Mouse (Mus musculus): ENCODE measurements around the gene Manba.
A peak's percentile ranks its signal among the peaks of the same experiment; 100 is the strongest.

Manba gene

DNA sequence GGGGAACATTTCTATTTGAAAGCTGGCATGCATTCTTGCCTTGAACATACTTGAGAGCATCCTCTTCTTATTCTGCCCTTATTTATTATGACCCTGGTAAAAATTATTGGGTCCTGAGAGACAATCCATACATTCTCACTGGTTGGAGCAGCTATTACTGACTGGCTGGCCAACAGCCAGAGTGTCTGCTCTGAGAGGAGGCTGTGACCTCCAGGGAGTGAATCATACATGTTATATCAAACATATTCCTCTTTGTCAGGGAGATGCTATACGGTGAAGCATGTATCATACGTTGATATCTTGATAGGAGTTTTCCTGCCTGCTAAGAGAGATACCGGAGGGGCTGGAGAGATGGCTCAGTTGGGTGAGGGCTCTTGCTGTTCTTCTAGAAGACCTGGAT is 89.7 kb downstream of the Manba start:
- ATAC-seq (ENCODE audit: insufficient number of reproducible peaks, low FRiP score, low TSS enrichment): no peak

DNA sequence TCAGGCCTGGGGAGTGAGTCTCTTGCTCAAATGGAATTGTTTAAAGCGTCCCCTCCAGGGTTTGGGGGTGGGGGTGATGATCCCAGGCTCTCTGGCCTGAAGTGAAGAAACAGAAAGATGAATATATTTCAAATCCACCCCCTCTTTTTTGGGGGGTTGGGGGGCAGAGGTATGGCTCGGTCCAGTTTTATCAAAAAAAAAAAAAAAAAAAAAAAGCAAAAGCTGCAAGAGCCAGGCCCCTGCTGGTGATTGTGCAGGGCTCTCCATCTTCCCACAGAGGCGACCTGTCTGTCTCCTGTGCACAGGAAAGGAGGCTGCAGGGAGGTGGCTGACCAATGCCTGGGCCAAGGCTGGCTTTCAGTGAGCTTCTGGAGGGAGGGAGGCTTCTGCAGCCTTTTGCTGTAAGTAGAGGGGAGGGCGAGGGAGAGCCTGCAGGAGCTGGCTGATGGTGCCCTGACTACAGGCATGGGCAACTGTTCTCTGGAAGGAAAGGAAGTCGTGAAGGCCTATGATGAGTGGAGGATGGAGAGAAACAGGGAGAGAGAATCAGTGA is 93.3 kb downstream of the Manba start:
- ATAC-seq (ENCODE audit: insufficient number of reproducible peaks, low FRiP score, low TSS enrichment): peak; percentile 50; the same call in 1 of the 2 replicates

DNA sequence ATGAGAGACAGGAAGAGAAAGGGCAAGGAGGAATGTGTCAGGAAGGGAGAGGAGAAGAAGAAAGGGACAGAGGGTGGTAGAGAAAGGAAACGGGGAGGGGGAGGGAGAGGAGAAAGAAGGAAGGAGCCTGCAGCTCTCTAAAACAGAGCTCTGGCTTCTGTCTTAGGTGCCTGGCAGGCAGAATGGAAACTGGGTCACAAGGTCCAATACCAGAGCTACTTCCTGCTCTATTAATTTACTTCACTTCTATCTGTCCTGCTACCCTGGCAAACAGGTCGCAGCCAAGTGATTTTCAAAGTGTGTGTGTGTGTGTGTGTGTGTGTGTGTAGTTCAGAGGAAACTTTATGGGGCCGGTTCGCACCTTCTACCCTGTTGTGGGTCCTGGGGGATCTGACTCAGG is 93.8 kb downstream of the Manba start:
- ATAC-seq (ENCODE audit: insufficient number of reproducible peaks, low FRiP score, low TSS enrichment): no peak

GRCm38 (mm10) chr3:135580439-135581275 is 95.2 kb downstream of the Manba start:
- no peak for ATAC-seq (ENCODE audit: insufficient number of reproducible peaks, low FRiP score, low TSS enrichment)

DNA sequence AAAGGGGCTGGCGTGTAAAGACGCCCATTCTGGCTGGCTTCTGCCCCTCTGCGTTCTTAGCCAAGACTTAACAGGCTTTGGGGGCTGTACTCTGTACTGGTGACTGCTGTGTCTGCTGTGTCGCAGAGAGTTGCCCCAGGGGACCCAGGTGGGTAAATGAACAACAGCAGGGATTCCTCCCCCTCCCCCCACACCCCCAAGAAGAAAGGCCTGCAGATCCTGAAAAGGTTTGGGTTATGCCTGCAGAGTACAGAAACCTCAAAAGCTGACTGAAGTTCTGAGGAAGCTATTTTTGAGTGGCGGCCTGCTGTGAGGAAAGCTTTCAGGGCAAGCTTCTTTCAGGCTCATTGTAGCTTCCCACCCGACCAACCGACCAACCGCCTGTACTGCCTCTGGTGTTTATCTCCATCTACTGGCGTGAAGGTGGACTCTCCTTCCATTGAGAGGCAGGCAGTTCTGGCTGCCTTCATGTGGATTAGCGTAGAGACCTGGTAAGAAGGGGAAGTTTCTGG is 96.3 kb downstream of the Manba start:
- ATAC-seq (ENCODE audit: insufficient number of reproducible peaks, low FRiP score, low TSS enrichment): peak; percentile 79

GRCm38 (mm10) chr3:135582246-135582645 is 96.8 kb downstream of the Manba start:
- 0 out of 2 replicates have a peak, but pooled peaks have one; percentile 2 for ATAC-seq (ENCODE audit: insufficient number of reproducible peaks, low FRiP score, low TSS enrichment)

- ATAC-seq (ENCODE audit: insufficient number of reproducible peaks, low FRiP score, low TSS enrichment): no peak
Measured at GRCm38 (mm10) chr3:135585482-135585881, 100.1 kb downstream of the Manba start.

DNA sequence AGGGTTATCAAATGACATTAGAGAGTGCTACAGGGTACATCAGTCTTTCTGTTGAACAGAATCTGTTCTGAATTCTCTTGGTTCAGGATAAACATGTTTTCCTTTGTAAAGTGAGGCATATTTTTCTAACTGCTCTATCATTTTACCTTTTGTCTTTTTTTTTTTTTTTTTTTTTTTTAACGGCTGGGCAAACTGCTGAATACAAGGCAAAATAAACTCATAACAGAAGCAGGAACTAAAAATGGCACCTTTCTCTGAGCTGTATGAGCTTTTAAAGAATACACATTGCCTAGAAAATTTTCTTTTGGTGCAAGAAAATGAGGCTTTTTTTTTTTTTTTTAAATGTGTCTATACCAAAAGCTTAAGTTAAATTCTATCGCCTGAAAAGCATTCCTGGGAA is 100.6 kb downstream of the Manba start:
- ATAC-seq (ENCODE audit: insufficient number of reproducible peaks, low FRiP score, low TSS enrichment): no peak

DNA sequence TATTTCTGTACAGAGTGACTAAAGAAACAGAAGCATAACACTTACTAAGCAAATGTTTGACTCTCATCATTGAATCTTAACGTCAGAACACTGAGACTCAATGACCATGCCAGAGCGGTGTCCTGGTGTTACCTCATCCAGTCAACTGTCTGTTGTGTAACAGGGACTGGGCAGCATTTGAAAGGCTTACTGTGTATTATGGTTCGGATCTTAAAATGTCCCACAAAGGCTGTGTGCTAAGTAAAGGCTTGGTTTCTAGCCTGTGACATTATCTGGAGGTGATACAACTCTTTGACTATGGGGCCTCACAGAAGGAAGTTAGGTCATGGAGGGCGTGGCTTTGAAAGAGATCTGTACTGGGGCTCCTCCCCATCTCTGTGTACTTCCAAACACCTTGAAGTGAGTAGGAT is 101.1 kb downstream of the Manba start:
- no peak for ATAC-seq (ENCODE audit: insufficient number of reproducible peaks, low FRiP score, low TSS enrichment)

GRCm38 (mm10) chr3:135590471-135590870 is 105.1 kb downstream of the Manba start:
- ATAC-seq (ENCODE audit: insufficient number of reproducible peaks, low FRiP score, low TSS enrichment): no peak

DNA sequence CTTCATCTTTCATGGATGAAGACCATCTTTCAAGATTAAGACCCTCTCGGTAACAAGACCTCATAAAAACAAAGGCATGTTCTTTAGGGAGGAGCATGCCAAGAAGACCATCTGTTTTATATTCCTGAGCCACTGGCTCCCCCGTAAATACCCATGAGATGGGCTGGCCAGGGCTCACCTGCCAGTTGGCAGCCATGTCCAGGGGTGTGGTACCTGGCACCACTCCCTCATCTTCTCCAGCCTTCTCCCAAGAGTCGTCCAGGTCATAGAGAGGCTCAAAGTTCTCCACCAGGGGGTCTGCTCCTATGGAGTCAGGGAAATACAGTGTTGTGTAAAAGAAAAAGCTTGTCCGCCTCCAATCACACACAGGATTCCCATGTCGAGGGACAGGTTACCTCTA is 106.0 kb downstream of the Manba start:
- ATAC-seq (ENCODE audit: insufficient number of reproducible peaks, low FRiP score, low TSS enrichment): no peak

DNA sequence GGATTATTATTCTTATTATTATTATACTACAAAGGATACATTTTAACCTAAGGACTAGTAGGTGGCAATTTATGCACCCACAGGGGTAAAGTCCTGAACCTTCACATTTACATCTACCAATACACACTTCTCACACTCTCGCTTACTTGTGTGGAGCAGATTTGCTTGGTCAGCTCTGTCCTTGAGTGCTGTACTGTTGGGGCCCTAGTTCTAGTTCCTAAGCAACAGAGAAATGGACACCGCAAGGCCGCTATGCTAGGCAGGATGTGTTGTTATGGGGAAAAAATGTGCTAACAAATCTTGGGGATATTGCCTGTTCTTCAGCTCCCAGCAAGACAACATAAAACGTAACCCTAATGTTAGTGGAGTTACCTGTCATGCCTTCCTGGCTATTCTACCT is 106.6 kb downstream of the Manba start:
- ATAC-seq (ENCODE audit: insufficient number of reproducible peaks, low FRiP score, low TSS enrichment): no peak

DNA sequence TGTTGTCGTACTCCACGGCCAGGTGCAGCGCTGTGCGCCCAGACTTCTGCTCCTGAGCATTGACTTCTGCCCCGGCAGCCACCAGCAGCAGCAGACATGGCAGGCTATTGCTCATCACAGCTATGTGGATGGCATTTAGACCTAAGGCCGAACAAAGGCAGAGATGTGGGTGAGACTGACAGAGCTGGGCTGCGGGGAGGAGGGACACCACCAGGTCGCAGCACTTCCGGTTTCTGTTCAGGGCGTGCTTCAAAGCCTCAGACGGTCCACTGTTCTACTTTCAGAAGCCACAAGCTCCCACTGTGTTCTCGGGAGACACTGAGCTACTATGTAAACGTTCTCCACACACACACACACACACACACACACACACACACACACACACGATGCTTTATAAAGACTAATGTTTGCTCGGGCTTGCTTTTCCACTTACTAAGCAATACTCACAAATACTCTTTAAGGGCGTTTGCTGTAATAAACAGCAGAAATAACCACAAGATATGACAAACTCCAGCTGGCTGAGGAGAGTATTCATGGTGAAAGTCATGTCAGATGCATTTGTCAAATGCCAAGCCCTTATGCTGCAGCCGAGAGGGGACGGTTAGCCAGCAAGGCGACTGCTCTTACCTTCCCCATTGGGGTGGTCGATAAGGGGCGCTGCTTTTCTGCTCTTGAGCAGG is 109.0 kb downstream of the Manba start:
- ATAC-seq (ENCODE audit: insufficient number of reproducible peaks, low FRiP score, low TSS enrichment): no peak

DNA sequence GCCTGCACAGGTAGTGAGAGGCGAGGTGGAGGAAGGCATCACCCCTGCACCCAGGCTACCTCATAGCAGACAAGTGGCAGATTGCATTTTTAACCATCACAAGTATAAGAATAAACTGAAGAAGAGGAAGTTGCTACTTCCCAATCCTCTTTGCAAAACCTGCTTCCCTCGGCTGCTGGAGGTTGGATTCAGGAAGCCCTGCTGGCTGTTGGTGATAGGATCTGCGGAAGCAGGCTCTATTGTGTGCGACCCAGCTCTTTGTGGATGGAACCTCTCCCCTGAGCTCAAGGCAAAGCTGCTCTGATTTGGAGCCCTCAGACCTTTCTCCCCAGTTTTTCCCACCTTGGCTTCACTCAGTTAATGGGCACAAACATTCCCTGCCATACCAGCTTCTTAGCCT is 111.6 kb downstream of the Manba start:
- no peak for ATAC-seq (ENCODE audit: insufficient number of reproducible peaks, low FRiP score, low TSS enrichment)

GRCm38 (mm10) chr3:135598355-135598754 is 112.9 kb downstream of the Manba start:
- no peak for ATAC-seq (ENCODE audit: insufficient number of reproducible peaks, low FRiP score, low TSS enrichment)

DNA sequence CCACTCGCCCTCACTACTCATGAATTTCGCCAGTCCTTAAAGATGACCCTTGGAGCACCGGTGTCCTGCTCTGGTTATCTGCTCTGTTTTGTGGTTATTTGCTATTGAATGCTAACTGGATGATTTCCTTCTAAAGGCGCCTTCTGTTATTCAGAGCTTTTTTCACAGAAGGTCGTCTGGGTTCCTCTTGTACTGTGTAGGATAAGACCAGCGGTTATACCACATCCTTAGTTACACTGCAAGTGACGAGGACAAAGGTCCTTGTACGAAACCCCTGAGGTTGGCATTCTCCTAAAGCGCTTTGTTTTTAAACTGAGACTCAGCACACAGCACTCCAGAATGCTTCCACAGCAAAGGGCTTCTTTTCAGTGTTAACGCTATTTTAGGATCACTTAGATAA is 117.3 kb downstream of the Manba start:
- ATAC-seq (ENCODE audit: insufficient number of reproducible peaks, low FRiP score, low TSS enrichment): no peak

GRCm38 (mm10) chr3:135604626-135605417 is 119.4 kb downstream of the Manba start:
- no peak for ATAC-seq (ENCODE audit: insufficient number of reproducible peaks, low FRiP score, low TSS enrichment)

DNA sequence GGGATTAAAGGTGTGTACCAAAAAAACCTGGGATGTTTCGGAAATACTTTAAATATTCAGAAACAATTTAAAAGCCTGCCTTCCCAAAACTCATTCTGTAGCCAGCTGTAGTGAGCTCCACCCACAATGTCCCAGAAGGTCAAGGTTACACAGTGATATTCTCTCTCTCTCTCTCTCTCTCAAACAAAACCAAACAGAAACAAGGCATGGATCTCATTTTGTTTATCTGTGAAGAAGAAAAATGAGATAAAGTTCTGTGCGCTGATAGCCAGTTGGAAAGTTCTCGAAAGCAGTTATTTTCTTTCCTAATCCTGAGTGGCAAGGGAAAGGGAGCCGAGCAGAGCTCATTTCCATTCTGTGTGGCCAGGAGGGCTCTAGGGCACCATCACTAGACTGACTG is 120.1 kb downstream of the Manba start:
- ATAC-seq (ENCODE audit: insufficient number of reproducible peaks, low FRiP score, low TSS enrichment): no peak

DNA sequence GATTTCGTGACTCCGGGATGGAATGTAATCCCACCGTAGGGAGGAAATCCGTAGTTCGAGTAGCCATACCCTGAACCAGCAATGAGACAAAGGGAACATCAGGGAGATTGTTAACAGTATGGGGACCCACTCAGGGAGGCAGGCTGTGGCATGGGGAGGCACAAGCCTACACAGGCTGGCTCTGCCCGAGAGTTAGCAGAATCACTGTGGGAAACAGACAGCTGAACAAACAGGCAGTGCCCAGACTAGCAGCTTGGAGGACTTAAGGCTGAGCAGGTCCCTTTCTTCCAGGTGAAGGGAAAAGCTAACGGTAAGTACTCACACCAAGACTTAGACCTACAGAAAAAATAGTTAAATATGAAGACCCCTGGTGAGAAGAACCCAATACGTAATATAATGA is 121.2 kb downstream of the Manba start:
- no peak for ATAC-seq (ENCODE audit: insufficient number of reproducible peaks, low FRiP score, low TSS enrichment)

- ATAC-seq (ENCODE audit: insufficient number of reproducible peaks, low FRiP score, low TSS enrichment): no peak
Measured at GRCm38 (mm10) chr3:135607021-135607420, 121.6 kb downstream of the Manba start.
